Mouse (Mus musculus): ENCODE measurements around the gene E2f6.

The E2f6 gene

DNA sequence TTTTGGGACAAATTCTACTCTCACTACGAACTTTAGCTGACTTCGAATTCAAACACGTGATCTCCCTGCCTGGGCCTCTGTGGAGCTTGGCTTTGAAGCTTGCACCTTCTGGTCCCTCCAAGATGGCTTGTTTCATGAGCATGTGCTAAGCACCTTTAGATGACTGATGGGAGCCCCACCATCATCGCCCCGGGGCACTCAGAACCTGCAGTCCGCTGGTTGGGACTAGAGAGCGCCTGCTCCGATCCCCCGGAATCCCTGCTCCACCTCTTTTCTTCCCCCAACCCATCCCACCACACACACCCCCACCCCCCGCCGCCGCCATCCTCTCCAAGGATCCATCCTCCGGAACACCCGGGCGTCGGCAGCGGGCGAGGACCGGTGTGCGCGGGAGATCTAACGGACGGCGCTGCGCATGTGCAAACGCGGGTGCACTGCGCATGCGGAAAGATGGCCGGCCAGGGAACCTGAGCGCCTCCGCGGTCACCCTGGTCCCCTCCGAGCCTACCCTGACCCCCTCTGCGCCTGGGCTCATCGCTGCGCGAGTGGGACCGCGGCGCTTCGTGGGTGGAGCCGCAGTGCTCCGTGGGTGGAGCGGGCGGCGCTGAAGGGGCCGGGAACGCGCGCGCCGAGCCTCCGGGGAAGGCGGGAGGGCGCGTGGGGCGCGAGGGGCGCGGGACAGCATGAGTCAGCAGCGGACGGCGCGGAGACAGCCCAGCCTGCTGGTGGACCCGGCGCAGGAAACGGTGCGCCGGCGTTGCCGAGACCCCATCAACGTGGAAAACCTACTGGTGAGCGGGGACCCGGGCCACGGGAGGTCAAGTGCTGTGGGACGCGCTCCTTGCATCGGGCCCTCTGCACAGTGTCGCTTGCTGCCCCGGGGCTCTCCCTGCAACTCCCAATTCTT lies at the start of gene E2f6:
TSS of gene E2f6 (plus strand) at position 439 of the 907 bp plus-strand sequence.
- DNase-seq = peak; percentile 83

DNA sequence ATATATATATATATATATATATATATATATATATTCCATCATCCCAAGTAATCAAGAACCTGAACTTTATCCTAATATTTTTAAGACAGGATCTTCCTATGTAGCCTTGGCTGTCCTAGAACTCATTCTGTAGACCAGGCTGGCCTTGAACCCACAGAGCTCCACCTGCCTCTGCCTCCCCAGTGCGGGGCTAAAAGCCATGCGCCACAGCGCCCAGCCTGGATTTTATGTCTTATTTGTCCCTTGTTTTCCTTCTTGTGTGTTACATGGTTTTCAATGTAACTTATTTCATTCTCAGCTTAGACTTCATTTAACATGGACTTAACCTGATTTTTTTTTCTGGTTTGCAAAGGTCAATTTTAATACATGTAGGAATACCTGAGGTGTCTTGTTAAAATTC lies 49.3 kb upstream of the E2f6 start:
- DNase-seq = no peak

DNA sequence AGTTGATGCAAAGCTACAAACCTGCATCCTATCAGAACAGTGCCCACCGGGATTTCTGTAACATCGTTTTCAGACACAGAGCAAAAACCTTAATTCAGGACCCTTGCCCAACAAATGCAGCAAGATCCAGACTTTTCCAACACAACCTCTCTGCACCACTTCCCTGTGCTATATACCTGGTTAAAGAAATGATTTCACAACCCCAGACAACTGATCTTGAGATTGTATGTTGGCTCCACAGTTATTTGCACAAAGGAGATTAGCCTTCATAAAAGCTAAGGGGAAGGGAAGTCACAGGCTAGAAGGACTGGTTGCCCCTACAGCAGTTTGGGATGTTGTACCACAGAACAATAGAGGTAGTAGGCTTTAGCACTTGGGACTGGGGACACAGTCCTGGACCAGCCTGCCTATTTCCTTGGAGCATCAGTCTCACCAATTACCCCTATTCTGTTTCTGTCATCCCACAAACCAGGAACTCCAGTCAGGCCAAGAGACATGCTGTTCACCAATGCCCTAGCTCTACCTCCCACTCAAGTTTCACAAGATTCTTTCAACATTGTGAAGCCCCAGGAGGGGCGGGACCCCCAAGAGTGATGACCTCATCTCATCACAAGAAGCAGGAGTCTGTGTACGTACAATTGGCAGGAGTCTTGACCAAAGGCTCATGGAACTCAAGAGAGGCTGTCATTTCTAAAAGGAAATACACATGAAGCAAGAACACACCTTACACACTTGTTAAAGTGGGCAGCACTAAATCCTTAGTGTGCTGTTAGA lies 46.9 kb upstream of the E2f6 start:
- no peak for DNase-seq

DNA sequence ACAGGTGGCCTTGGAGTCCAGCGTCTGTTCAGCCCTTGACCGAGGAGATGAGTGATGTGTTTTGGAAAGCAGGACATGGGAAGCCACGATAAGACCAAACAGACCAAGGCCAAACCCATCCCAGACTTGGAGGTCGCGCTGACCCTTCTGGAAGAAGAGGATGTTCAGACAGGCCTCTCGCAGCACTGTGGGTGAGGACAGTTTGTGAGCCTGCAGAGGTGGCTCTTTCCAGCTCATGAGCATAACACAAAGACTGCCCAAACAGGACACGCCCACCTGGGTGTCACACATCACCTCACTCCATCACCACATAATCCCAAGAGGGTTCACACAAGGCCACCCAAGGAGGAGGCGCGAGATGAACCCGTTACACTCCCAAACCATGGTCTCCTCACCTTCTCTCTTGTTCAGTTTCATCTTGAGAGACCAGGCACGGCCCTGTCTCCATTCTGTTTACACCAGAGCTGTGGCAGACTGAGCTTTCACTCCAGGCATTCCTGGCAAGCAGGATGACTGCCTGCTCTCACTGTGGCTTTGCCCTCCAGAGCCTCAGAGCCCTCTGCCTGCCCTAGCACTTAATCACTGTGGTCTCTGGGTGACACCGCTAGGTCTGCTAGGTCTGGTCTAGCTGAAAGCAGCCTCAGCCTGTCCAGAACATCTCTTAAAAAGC lies 45.9 kb upstream of the E2f6 start:
- no peak for DNase-seq

DNA sequence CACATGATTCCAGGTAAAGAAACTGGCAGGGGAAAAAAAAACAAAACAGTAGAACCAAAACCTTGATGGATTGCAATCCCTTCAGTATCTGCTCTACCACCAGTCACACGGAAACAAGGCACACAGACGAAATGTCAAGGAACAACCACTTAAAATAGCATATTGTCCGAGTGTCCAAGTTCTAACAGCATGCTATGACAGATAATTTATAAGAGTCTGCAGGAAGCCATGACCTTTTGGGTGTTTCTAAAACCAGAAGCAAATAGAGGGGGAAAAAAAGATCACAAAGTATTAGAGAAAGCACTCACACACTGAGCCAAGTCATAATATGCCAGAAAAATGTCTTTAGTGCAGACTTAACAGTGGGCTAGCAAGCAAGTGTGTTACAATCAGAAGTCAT lies 42.5 kb upstream of the E2f6 start:
- no peak for DNase-seq

DNA sequence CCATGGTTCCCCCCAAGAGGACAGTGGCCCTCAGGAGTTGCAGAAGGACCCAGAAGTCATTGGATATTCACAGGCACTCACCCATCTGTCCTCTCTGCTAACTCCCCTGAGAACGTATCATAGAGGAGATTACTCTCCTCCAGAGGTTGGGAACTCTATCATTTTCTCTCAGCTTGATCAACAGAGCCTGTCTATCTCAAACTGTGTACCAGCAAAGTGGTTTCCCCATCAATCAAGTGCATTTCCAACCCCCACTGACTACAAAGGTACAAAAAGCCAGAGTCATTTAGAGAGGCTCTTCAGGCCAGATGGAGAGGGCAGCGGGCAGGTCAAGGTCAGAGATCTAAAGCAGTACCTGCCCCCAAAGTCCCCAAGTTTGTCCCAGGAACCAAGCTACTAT lies 42.1 kb upstream of the E2f6 start:
- no peak for DNase-seq

DNA sequence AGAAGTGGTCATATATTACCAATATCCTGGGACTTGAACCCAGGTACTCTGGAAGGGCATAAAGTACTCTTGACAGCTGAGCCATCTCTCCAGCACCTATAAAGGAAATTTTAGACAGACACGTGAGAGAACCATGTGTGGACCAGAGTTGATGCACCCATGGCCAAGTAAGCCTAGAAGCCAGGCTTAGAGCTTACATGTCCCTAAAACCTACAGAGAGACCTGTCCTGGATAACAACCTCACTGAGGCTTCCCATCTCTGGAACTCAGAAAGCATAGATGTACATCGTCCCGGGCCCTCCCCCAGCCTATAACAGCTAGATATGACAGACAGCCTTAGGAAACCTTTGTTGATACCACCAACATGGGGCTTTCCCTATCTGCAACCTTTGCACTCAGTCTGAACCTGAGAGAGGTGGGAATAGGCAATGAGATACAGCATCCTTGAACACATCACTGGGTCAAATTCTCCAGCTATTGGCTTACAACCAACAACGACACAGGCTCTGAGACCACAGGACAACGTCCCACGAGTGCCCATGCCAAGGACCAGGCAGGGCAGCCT lies 41.1 kb upstream of the E2f6 start:
- DNase-seq = no peak

DNA sequence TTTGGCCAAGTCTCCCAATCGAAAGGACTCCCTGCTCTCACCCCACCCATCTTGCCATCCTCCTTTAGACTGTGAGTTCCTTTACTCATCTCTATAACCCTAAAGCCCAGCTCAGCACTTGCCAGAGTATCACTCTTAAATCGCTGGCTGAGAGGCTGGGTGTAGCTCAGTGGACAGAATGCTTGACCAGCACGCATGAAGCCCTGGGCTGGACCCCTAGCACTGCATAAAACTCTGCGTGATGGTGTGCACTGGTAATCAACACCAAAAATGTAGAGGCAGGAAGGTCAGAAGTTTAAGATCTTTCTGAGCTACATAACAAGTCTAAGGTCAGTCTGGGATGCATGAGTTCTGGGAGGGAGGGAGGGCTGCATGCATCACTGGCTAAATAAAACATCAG lies 36.2 kb upstream of the E2f6 start:
- DNase-seq = no peak

DNA sequence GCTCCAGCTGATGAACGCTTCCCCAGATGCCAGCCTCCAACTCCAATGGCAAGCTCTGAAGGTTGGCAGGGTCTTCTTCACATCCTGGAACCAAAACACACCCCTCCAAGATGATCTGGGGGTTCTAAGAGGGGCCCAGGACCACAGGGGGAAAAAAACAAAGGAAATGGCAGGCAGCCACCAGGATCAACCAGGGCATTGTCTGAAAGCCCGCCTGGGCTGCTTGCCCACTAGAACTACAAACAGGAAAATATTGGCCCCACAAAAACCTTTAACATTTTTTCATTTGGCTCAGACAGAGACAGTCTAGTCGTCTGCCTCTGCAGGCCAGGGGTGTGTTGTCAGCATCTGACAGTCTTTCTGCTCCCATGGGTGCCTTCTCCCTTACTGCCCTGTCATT lies 35.4 kb upstream of the E2f6 start:
- no peak for DNase-seq

DNA sequence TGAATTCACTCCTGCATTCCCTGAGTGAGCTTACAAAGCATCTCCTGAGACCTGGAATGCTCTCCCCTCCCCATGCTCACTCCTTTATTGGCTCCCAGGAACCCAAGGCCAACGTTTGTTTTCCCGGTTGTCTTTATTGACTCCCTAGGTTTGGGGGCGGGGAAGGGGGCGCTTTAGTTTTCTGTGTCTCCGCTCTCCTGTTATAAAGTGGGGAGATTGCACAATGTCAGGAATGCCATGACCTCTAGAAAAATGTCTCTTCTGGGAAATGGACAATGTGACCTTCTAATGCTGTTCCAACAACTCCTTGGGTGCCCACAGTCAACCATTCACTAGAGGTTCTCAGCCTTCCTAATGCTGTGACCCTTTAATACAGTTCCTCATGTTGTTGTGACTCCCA lies 32.2 kb upstream of the E2f6 start:
- DNase-seq = no peak

DNA sequence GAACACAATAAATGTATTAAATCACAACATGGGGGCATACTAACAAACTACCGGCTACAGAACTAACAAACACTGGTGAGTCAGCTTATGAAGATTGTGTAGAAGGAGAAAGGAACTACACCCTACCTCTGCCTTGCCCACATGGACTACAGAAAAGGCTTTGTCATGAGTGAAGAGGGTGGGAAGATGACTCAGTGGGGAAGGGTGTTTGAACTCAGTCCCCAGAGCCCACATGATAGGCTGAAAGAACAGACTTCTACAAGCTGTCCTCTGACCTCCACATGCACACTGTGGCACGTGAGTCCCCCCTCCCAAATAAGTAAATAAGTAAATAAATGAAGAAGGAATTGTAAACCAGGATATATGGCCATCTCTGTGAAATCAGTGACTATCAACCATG lies 31.6 kb upstream of the E2f6 start:
- no peak for DNase-seq

DNA sequence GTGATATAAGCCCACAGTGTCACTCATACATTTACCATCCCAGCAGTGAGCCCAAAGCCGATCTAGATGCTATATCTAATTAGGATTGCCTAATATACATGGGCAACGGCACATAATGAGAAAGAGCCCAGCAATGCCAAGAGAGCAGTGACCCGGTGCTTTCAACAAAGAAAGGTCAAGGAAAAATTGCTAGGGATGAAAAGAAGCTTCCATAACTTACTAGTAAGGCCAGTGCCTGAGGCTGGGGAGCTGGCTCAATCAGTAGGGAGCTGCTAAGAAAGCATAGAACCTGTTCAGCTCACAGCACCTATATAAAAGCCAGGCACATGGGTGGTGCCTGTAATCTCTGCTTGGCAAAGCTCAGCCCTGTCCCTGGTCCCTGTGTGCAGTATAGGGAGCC lies 30.4 kb upstream of the E2f6 start:
- no peak for DNase-seq

DNA sequence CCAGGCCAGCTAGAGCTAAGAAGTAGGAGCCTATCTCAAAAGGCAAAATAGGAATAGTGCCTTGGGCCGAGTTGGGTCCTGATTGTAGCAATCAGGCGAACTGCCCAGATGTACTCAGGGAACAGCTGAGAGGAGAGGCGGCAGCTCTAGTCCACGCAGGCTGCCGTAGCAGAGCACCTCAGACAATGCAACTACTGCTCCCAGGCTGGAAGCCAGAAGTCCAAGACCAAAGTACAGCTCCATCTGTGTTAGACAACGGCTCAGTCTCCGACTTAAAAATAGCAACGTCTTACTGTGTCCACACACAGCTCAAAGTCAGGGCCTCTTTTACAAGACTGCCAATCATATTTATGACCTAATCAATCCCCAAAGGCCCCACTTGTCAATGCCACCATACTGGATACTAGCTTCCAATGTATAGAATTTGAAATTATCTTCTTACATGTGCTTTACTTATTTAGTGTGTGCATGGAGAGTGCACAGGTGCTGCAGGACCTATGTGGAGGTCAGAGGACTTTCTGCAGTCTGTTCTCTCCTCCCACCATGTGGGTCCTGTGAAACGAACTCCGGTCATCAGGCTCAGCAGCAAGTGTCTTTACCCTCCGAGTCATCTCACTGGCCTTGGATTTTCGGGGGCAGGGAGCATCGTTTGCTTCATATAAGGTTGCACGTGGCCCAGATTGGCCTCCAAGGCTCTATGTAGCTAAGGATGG lies 29.6 kb upstream of the E2f6 start:
- DNase-seq = no peak

DNA sequence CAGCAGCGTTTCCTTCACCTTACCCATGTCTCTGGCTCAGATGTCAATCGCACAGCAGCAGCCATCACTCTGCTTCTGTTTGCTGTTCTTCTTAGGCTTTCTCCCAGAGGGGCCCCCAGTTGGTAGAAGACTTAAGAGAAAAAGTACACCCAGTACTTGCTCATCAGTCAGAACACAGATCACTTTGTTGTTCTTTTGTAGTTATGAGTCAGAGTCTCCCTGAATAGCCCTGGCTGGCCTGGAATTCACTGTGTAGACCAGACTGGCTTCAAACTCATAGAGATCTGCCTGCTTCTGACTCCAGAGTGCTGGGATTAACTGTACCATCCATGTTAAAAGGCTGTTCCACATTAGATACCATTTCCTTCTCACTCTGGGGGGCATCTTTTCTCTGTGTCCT lies 22.2 kb upstream of the E2f6 start:
- DNase-seq = no peak

DNA sequence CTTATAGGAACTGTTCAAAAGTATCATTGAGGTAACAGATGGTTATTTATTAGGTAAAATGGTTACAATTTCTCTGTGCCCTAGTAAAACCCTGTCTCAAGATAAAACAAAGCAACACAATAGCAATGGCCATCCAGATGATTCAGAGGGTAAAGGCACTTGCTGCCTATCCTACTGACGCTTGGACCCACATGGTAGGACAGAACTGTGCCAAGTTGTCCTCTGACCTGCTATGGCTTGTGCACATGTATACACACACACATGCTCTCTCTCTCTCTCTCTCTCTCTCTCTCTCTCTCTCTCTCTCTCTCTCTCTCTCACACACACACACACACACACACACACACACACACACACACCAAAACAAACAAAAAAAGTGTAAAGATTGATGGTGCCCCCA lies 21.6 kb upstream of the E2f6 start:
- DNase-seq = no peak

DNA sequence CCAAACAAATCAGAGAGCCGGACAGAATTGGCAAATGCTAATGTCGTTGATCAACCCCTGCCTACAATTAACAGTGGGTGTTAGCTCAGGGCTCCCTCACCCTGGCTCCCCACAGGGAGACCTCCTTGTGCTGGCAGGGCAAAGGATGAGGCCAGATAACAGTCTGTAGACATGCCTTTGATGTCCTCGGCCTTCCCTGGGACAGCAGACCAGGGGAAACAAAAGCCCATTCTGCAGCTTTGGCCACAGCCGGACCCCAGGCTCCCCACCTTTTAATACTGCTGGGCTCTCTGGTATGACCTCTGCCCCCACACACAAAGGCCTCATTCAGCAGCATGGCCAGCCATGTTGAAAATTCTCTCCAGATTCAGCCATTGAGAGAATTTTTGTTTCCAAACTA lies 21.0 kb upstream of the E2f6 start:
- DNase-seq = no peak

DNA sequence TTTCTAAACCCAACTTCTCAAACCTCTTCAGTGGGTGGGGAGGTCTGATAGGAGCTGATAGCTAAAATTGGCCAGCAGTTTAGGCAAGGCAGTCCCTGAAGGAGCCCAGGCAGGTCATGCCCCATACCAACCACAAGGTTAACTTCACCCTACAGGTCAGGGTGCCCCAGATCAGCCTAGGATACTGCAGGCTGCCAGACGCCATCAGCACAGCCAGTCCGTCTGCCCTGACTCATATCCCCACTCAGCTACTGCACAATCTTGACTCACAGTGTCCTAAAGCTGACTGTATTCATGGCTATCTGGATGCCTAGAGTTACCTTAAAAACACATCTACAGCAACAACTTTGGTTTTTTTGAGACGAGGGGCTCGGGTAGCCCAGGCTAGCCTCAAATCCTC lies 20.3 kb upstream of the E2f6 start:
- no peak for DNase-seq

DNA sequence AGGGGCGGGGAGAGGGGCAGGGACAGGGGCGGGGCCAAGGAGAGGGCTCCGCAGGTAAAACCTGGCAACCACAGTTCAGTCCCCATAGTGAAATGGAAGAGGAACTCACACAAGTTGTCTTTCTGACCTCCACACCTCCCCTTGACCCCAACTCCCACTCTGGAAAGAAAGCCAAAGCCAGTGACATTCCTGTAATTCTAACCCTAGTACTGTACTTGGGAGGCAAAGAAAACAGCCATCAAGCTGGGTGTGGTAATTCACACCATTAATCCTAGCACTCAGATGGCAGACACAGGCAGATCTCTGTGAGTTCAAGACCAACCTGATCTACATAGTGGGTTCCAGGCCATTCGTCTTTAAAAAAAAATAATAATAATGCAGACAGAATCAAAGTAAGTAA lies 17.4 kb upstream of the E2f6 start:
- DNase-seq = no peak

DNA sequence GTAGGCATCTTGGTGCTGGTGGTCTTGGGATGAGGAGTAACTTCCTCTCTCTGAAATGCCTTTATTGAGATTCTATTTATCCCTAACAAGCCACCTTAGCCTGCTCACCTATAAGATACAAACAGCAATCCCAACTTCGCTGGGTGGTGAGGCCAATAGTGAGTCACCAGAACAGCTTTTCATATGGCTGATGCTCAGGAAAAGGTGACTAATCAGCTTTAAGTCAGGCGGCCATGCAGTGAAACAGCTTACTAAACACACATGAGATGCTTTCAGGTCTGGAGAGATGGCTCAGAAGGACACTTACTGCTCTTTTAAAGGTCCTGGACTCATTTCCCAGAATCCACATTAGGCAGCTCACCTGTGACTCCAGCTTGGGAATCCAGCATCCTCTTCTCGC lies 15.0 kb upstream of the E2f6 start:
- DNase-seq = no peak

DNA sequence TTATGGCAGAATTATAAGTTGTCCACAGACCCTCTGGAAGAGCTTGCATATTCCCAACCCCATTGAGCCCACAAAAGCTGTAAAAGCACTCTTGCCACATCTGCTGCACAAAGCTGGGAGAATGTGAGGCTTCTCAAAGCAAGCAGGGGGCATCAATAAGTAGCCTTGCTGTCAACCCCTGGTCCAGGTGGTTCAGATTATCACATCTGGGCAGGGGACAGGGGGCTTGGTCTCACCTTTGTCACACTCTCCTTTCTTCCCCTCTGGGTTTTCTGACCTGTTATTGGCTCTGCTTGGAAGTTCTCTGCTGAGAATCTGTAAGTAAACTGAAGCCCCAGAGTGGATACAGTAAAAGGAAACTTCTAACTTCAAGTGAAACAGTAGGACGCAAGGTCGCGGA lies 11.9 kb upstream of the E2f6 start:
- DNase-seq = no peak

DNA sequence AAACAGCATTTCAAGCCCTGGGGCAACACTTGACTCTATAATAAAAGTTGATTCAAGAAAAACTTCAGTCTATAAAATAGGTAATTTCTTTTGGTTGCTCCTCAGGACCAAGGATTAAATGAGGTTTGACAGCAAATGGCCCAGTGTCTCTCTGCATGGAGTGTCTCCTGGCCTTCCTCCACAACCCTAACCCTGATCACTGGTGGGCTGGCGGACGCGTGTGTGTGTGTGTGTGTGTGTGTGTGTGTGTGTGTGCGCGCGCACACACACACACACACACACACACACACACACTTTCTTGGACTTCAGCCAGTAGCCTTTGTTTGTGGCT lies 10.9 kb upstream of the E2f6 start:
- DNase-seq = no peak

DNA sequence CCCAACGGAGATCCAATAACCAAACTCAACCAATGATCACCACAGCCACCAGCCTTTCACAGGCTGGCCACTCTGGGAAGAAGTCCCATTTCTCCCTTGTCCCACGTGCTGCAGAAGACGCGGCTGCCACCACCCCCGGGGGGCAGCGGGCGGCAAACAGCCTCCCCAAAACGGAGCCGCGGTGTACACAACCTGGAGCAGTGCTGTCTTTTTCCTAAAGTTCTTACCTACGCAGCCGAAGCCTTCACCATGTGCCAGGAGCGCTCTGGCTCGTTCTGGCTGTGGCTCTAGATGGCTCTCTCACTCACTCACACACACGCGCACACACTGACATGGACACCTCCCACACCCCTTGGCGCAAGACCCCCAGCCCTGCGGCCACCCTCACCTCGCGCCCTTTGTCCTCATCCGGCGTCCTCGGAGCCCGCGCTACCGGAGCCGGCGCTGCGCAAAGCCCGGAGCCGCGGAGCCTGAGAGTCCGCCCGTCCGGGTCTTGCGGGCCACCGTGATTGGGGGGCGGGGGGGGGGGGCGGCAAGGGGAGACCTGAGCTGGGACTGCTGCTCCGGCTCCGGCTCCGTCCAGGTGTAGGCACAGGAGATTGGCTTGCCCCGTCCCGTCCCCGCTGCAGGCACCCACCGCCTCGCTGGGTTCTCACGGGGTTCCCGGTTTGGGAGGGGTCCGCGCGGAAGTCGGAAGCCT lies 10.4 kb upstream of the E2f6 start, which contains the start of gene Greb1:
TSS of gene Greb1 (minus strand) at position 628 of the 700 bp plus-strand sequence.
- DNase-seq = no peak
